Mouse (Mus musculus): ENCODE measurements around the gene Nsun6. TPM values are rescaled to one million over a fixed set of nuclear protein-coding genes. Genes with fewer than 3 reads are reported as not detected.

Gene Nsun6
- polyA plus RNA-seq, 1 experiment from 2014 or later, result 10.1 TPM

DNA sequence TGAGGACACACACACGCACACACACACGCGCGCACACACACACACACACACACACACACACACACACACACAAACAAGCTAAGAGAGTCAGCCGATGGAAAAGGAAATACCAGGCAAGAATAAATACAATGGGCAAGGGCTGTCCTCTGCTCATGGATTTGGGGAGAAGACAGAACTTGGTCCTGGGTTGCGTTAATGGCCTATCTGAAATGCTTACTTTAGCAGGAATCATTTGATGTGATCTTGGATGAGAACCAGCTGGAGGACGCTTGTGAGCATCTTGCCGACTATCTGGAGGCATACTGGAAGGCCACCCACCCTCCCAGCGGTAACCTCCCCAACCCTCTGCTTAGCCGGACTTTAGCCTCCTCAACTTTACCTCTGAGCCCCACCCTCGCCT, 70.8 kb downstream of the Nsun6 start:
- H3K27me3 ChIP-seq (replicated peaks; ENCODE audit: control insufficient read depth, insufficient read depth, low read length), result no peaks in the 10 kb centered on the region
- H3K4me2 ChIP-seq (ENCODE audit: low read length), result no peak overlapping the region
- H3K9me3 ChIP-seq (ENCODE audit: control insufficient read depth, low read length), result no peaks in the 10 kb centered on the region
- H3K36me3 ChIP-seq (ENCODE audit: control insufficient read depth, insufficient read depth, low read length), result no peaks in the 10 kb centered on the region
- H3K4me3 ChIP-seq (ENCODE audit: low read depth, low read length), result no peak overlapping the region
- DNase-seq (ENCODE audit: low spot score), result no peak
- no peak for ATAC-seq (replicated peaks; ENCODE audit: low FRiP score, low TSS enrichment, low read depth)
- H3K27ac ChIP-seq (ENCODE audit: low read depth), result no peak overlapping the region
- WGBS, result 72% methylated on average over 11 of the region's 11 CpGs
- no peaks in the 10 kb centered on the region for H3K4me1 ChIP-seq (replicated peaks; ENCODE audit: control insufficient read depth, insufficient read depth, low read length)
- no peak overlapping the region for H3K9ac ChIP-seq (ENCODE audit: low read length)

DNA sequence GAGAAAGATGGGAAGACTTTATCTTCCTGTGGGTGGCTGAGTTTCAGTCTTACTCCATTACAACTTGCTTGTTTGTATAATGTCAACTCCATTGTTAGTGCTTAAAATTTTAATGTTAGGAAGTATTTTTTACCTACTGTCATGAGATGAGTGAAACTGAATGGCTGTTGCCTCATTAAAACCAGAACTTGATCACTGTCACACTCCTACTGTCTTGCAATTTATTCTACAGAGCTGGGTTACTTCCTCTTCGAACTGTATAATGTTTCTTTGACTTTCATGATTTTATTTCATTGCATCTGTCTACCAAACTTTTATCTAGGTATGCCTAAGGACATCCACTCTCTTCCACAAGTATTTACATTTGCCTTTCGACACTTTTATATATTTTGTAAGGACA, 93.4 kb downstream of the Nsun6 start:
- WGBS, result 84% methylated on average over 2 of the region's 2 CpGs
- no peak overlapping the region for H3K4me2 ChIP-seq (ENCODE audit: low read length)
- H3K4me1 ChIP-seq (replicated peaks; ENCODE audit: control insufficient read depth, insufficient read depth, low read length), result no peaks in the 10 kb centered on the region
- DNase-seq (ENCODE audit: low spot score) (no peak), ATAC-seq (replicated peaks; ENCODE audit: low FRiP score, low TSS enrichment, low read depth) (no peak)
- no peak overlapping the region for H3K4me3 ChIP-seq (ENCODE audit: low read depth, low read length)
- no peaks in the 10 kb centered on the region for H3K27me3 ChIP-seq (replicated peaks; ENCODE audit: control insufficient read depth, insufficient read depth, low read length)
- no peak overlapping the region for H3K9ac ChIP-seq (ENCODE audit: low read length)
- no peak overlapping the region for H3K27ac ChIP-seq (ENCODE audit: low read depth)
- H3K9me3 ChIP-seq (ENCODE audit: control insufficient read depth, low read length), result no peaks in the 10 kb centered on the region
- no peaks in the 10 kb centered on the region for H3K36me3 ChIP-seq (ENCODE audit: control insufficient read depth, insufficient read depth, low read length)

DNA sequence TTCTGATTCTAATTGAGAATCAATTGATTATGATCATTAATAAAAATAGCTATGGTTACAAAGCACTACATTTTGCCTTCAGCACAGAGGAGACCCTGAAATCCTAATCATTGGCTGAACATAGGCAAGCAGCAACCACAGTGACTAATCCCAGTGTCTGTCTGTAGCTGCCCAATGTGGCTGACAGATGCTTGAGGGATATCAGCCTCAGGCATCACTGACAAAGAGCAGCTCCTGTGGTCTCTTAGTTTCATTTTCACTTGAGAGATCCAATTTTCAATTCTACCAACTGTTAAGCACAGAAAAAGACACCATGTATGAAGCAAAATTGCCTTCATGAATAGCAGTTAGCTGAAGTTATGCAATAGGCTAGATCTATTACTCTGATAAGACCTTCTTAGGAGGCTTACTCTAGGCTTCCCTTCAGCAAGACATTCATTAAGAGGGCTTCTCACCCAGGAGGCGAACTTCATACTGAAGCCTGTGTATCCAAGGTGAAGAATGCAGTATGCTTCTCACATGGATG, 93.8 kb downstream of the Nsun6 start:
- no peaks in the 10 kb centered on the region for H3K36me3 ChIP-seq (ENCODE audit: control insufficient read depth, insufficient read depth, low read length)
- no peaks in the 10 kb centered on the region for H3K27me3 ChIP-seq (replicated peaks; ENCODE audit: control insufficient read depth, insufficient read depth, low read length)
- no peaks in the 10 kb centered on the region for H3K9me3 ChIP-seq (ENCODE audit: control insufficient read depth, low read length)
- no peak for ATAC-seq (replicated peaks; ENCODE audit: low FRiP score, low TSS enrichment, low read depth)
- no peak for DNase-seq (ENCODE audit: low spot score)
- H3K4me3 ChIP-seq (ENCODE audit: low read depth, low read length), result no peak overlapping the region
- H3K27ac ChIP-seq (ENCODE audit: low read depth), result no peak overlapping the region
- no peak overlapping the region for H3K9ac ChIP-seq (ENCODE audit: low read length)
- H3K4me2 ChIP-seq (ENCODE audit: low read length), result no peak overlapping the region
- no peaks in the 10 kb centered on the region for H3K4me1 ChIP-seq (replicated peaks; ENCODE audit: control insufficient read depth, insufficient read depth, low read length)
- WGBS, result 77% methylated on average over 1 of the region's 1 CpGs

DNA sequence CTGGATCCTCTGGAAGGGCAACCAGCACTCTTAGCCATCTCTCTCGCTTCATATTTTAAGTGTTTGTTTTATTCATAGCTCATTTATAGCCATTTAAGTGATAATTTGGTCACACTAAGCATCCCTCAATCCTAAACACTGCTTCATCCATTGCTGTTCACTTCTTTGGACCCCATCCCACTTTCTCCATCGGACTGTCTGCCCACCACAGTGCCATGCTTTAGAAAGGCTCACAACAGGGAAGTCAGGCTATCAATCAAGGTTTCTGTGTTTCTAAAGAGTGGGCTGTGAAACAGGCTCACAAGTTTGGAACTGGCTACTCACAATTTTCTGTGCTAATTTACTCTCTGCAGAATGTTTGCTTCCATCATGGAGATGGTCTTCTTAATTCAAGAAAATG, 101.8 kb downstream of the Nsun6 start:
- WGBS, result 77% methylated on average over 2 of the region's 2 CpGs
- no peak overlapping the region for H3K9ac ChIP-seq (ENCODE audit: low read length)
- H3K9me3 ChIP-seq (ENCODE audit: control insufficient read depth, low read length), result no peaks in the 10 kb centered on the region
- DNase-seq (ENCODE audit: low spot score) (no peak), ATAC-seq (replicated peaks; ENCODE audit: low FRiP score, low TSS enrichment, low read depth) (no peak)
- H3K36me3 ChIP-seq (ENCODE audit: control insufficient read depth, insufficient read depth, low read length), result no peaks in the 10 kb centered on the region
- H3K4me2 ChIP-seq (ENCODE audit: low read length), result no peak overlapping the region
- H3K4me1 ChIP-seq (replicated peaks; ENCODE audit: control insufficient read depth, insufficient read depth, low read length), result no peaks in the 10 kb centered on the region
- no peaks in the 10 kb centered on the region for H3K27me3 ChIP-seq (replicated peaks; ENCODE audit: control insufficient read depth, insufficient read depth, low read length)
- H3K27ac ChIP-seq (ENCODE audit: low read depth), result no peak overlapping the region
- H3K4me3 ChIP-seq (ENCODE audit: low read depth, low read length), result no peak overlapping the region

Other genes with a start within 250 kb of the Nsun6 start
- 33.2 and 33.3 TPM in 2 replicates for gene Arl5b, start 5.7 kb downstream of the Nsun6 start, polyA plus RNA-seq (2014; fragmentation: Nextera tagmentation; extraction: Ambion mirVana)

All from intestine, embryonic 14.5 days (tissue).